In genomic region chr2:71248071-71248470, GRCm38 (mm10) we compare ENCODE assay signal across 23 mouse cellular contexts. TPM values are rescaled to one million over a fixed set of nuclear protein-coding genes. Genes with fewer than 3 reads are reported as not detected.
DNase-seq lines count a peak whose midpoint lies in the region; ATAC-seq and TF ChIP-seq lines count a peak whose summit lies in the region.
"Had no signal": no experiment of that assay in that cellular context is flagged by ENCODE, and none has a peak within 500 bp of the region (broad histone marks: within the 10 kb centered on the region; RNA-seq: fewer than 3 reads in every experiment).

No protein-coding gene starts in this region.

- peaks cover 66% of the 10 kb centered on the region for H3K36me3 ChIP-seq in G1E (replicated peaks)
- H3K36me3 ChIP-seq in myocyte (ENCODE audit: control insufficient read depth, insufficient read depth) = peaks cover 63% of the 10 kb centered on the region
- peaks cover 40% of the 10 kb centered on the region for H3K36me3 ChIP-seq in kidney, embryonic 16.5 days (ENCODE audit: insufficient read depth, low read length)
- H3K36me3 ChIP-seq in hindbrain, embryonic 14.5 days (replicated peaks; ENCODE audit: control insufficient read depth, insufficient read depth) = peaks cover 69% of the 10 kb centered on the region

- TF ChIP-seq CTCF in G1E (IDR thresholded peaks at IDR 0.05; ENCODE audit: low read depth, low read length) = no peak
- TF ChIP-seq CTCF in embryonic fibroblast, embryonic 13.5 days (IDR thresholded peaks at IDR 0.05; ENCODE audit: borderline replicate concordance, insufficient read depth, low read length) = no peak

- peak overlapping the region; percentile 70 for H3K27ac ChIP-seq in embryonic fibroblast, embryonic 13.5 days (ENCODE audit: insufficient read depth, low read length)
- no peak overlapping the region for H3K27ac ChIP-seq in kidney, embryonic 16.5 days (ENCODE audit: low read length)
- no peak overlapping the region for H3K27ac ChIP-seq in hindbrain, embryonic 14.5 days
- H3K27ac ChIP-seq: forebrain, embryonic 10.5 days; heart, adult 2 months; heart, embryonic 15.5 days; hindbrain, embryonic 13.5 days; intestine, embryonic 15.5 days had no signal

- H3K4me3 ChIP-seq in G1E (ENCODE audit: low read depth, low read length) (no peak overlapping the region), myocyte (no peak overlapping the region)
- H3K4me3 ChIP-seq in embryonic fibroblast, embryonic 13.5 days (ENCODE audit: insufficient read depth, low read length) = no peak overlapping the region
- H3K4me3 ChIP-seq in kidney, embryonic 16.5 days (ENCODE audit: low read length) = no peak overlapping the region
- no peak overlapping the region for H3K4me3 ChIP-seq in hindbrain, embryonic 14.5 days (replicated peaks; ENCODE audit: low read length)
- H3K4me3 ChIP-seq: erythroblast, embryonic 14.5 days; forebrain, embryonic 10.5 days; heart, adult 2 months; heart, embryonic 15.5 days; hindbrain, embryonic 13.5 days; intestine, embryonic 15.5 days had no signal

- no peaks in the 10 kb centered on the region for H3K79me2 ChIP-seq in myocyte (ENCODE audit: control insufficient read depth, insufficient read depth)

- ATAC-seq in G1E (ENCODE audit: extremely low read depth, insufficient number of reproducible peaks, low FRiP score, poor library complexity, severe bottlenecking) = peak; percentile 45
- ATAC-seq in kidney, embryonic 16.5 days (ENCODE audit: low FRiP score, low TSS enrichment) = no peak
- no peak for ATAC-seq in hindbrain, embryonic 14.5 days (ENCODE audit: low FRiP score)
- ATAC-seq: activated CD4-positive, CD25-positive, alpha-beta regulatory T cell, adult 4 months; CD4-positive, CD25-positive, alpha-beta regulatory T cell, adult 4 months; forebrain, embryonic 14.5 days; intestine, embryonic 15.5 days; Patski had no signal

- peaks cover 8% of the 10 kb centered on the region for H3K4me1 ChIP-seq in G1E (ENCODE audit: insufficient read depth, low read depth, low read length)
- peaks cover 2% of the 10 kb centered on the region for H3K4me1 ChIP-seq in embryonic fibroblast, embryonic 13.5 days (ENCODE audit: control insufficient read depth, insufficient read depth, low read length)
- no peaks in the 10 kb centered on the region for H3K4me1 ChIP-seq in kidney, embryonic 16.5 days (ENCODE audit: insufficient read depth, low read length)
- peaks cover 17% of the 10 kb centered on the region; the same call in 1 of the 2 replicates for H3K4me1 ChIP-seq in hindbrain, embryonic 14.5 days (replicated peaks; ENCODE audit: control insufficient read depth, insufficient read depth, low read length)
- H3K4me1 ChIP-seq: heart, embryonic 15.5 days; intestine, embryonic 15.5 days had no signal

- H3ac ChIP-seq in myocyte (ENCODE audit: control insufficient read depth, insufficient read length) = no peak overlapping the region

- peak overlapping the region; percentile 22 for H3K4me2 ChIP-seq in myocyte (ENCODE audit: low read depth)
- no peak overlapping the region for H3K4me2 ChIP-seq in kidney, embryonic 16.5 days (replicated peaks; ENCODE audit: low read depth, low read length)
- H3K4me2 ChIP-seq in hindbrain, embryonic 14.5 days (replicated peaks) = no peak overlapping the region
- H3K4me2 ChIP-seq: heart, embryonic 11.5 days; heart, embryonic 15.5 days; hindbrain, embryonic 13.5 days; intestine, embryonic 15.5 days had no signal

- 78% methylated on average over 3 of the region's 3 CpGs for WGBS in kidney, embryonic 16.5 days
- WGBS in hindbrain, embryonic 14.5 days = 89% methylated on average over 3 of the region's 3 CpGs

- H3K27me3 ChIP-seq in G1E (ENCODE audit: insufficient read depth, low read length) = no peaks in the 10 kb centered on the region
- H3K27me3 ChIP-seq in myocyte (ENCODE audit: control insufficient read depth, insufficient read depth, insufficient read length) = no peaks in the 10 kb centered on the region
- H3K27me3 ChIP-seq in kidney, embryonic 16.5 days (ENCODE audit: insufficient read depth, low read length) = no peaks in the 10 kb centered on the region
- H3K27me3 ChIP-seq in hindbrain, embryonic 14.5 days (ENCODE audit: control insufficient read depth, insufficient read depth, low read length) = no peaks in the 10 kb centered on the region
- H3K27me3 ChIP-seq: heart, embryonic 15.5 days; hindbrain, embryonic 13.5 days; intestine, embryonic 15.5 days; Patski had no signal

- no peak for TF ChIP-seq POLR2A in embryonic fibroblast, embryonic 13.5 days (IDR thresholded peaks at IDR 0.05; ENCODE audit: low read depth, low read length)
- TF ChIP-seq POLR2A in myocyte (IDR thresholded peaks at IDR 0.05; ENCODE audit: insufficient read length, low read depth) = no peak

- no peak overlapping the region for H3K9ac ChIP-seq in kidney, embryonic 16.5 days (replicated peaks; ENCODE audit: low read length)
- no peak overlapping the region for H3K9ac ChIP-seq in hindbrain, embryonic 14.5 days
- H3K9ac ChIP-seq: heart, embryonic 15.5 days; hindbrain, embryonic 13.5 days; intestine, embryonic 15.5 days had no signal

- H3K9me3 ChIP-seq in G1E (replicated peaks) = no peaks in the 10 kb centered on the region
- no peaks in the 10 kb centered on the region for H3K9me3 ChIP-seq in kidney, embryonic 16.5 days (ENCODE audit: low read length)
- no peaks in the 10 kb centered on the region for H3K9me3 ChIP-seq in hindbrain, embryonic 14.5 days (ENCODE audit: control insufficient read depth, low read length)
- H3K9me3 ChIP-seq: forebrain, embryonic 10.5 days; heart, embryonic 15.5 days; hindbrain, embryonic 13.5 days; intestine, embryonic 15.5 days had no signal

- DNase-seq in 3T3-L1 (ENCODE audit: low read depth, low spot score) (peak; percentile 68), G1E (ENCODE audit: low spot score) (no peak)
- no peak for DNase-seq in hindbrain, embryonic 14.5 days (ENCODE audit: low spot score)
- DNase-seq: adrenal gland, postnatal 14 days; B cell, adult 2 months; cerebellum, adult 2 months; cerebellum, postnatal 10 days; embryo, embryonic 11 days; heart, adult 2 months; heart, postnatal 14 days had no signal

TF ChIP-seq in myocyte, 11 proteins besides CTCF, POLR2A, EP300 and RAD21:
- TF ChIP-seq USF1 (IDR thresholded peaks at IDR 0.05; ENCODE audit: low read depth) = no peak
- no peak for TF ChIP-seq MYOG (IDR thresholded peaks at IDR 0.05; ENCODE audit: control insufficient read depth in 1 of 3, insufficient read depth in 1 of 3, insufficient read length in 2 of 3, low read depth in 2 of 3)

RNA-seq across cellular contexts. Expression of gene Dync1i2, which starts 36.6 kb away (rescaled TPM):
- 134 and 148 TPM in 2 replicates for total RNA-seq in G1E (2014; fragmentation: Nextera tagmentation)
- total RNA-seq in G1E (2017) = 114 and 131 TPM in 2 replicates
- polyA plus RNA-seq in G1E (2012) = 6.5 and 12.0 TPM in 2 replicates
- polyA plus RNA-seq in embryonic fibroblast, embryonic 13.5 days (2011; ENCODE audit: insufficient read length, low read depth, missing spikeins) = 168 and 174 TPM in 2 replicates
- 67.3 TPM for polyA plus RNA-seq in myocyte (2012; fragmentation: generic; extraction: Trizol)
- polyA plus RNA-seq in kidney, embryonic 16.5 days (2015; fragmentation: Nextera tagmentation; extraction: Ambion mirVana) = 76.1 and 85.8 TPM in 2 replicates
- 224 and 227 TPM in 2 replicates for polyA plus RNA-seq in hindbrain, embryonic 14.5 days (2014; fragmentation: Nextera tagmentation; extraction: Ambion mirVana)
